Mouse (Mus musculus): ENCODE measurements around the gene Jarid2.

DNA sequence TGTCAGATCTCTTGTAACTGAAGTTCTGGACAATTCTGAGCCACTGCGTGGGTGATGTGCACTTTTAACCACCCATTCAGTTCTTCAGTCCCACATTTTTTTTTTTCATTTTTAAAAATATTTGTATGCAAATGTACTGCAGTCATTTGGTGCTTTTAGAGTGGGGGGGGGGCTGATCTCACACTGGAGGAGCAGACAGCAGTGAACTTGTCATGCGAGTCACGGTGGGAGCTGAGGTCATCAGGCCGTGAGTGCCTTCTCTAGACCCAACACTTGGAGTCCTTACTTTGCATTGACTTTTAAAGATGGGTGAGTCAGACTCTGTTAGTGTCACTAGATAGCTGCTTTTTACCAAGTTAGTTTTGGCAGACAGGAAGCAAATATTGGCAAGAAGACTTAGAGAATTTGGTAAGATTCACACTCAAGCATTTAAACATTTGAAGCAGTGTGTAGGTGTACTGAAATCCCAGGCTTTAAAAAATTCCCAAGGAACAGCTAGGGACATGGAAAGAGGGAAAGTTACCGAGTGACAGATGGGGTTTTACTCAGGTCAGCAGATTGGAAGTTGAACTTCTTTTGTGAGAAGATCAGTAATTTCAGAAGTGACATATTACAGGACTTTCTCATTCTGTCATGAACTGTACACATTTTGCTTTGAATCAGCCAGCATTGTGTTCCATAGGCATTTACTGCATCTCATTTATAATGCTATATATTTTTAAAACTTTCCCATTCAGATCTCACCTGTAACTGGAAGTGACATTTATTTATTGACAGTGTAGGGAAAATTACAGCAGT lies 41.7 kb downstream of the Jarid2 start:
- TF ChIP-seq POLR2A (IDR thresholded peaks at IDR 0.05; ENCODE audit: insufficient read length, low read depth) (no peak), CEBPB (IDR thresholded peaks at IDR 0.05; ENCODE audit: insufficient read depth, poor library complexity, severe bottlenecking) (no peak), TCF3 (IDR thresholded peaks at IDR 0.05; ENCODE audit: insufficient read length, low read depth) (no peak), USF1 (IDR thresholded peaks at IDR 0.05; ENCODE audit: low read depth) (no peak), POLR2AphosphoS2 (IDR thresholded peaks at IDR 0.05; ENCODE audit: insufficient read length, low read depth) (no peak), E2F4 (IDR thresholded peaks at IDR 0.05; ENCODE audit: insufficient read depth) (no peak), REST (IDR thresholded peaks at IDR 0.05; ENCODE audit: insufficient read depth, insufficient read length) (no peak), MAX (IDR thresholded peaks at IDR 0.05; ENCODE audit: low read depth) (no peak), TCF12 (IDR thresholded peaks at IDR 0.05; ENCODE audit: insufficient read depth, poor library complexity, severe bottlenecking) (no peak)
